Mouse (Mus musculus): ENCODE measurements around the gene Sympk.
"Not testable (repeated sequence)": the region's sequence is repeated elsewhere in the genome, so short reads cannot be mapped to it uniquely, and the experiment has no call there.

Sympk gene

GRCm38 (mm10) chr7:19052345-19053135, 28.4 kb downstream of the Sympk start:
- peak in 1 of 2 experiments; percentile 75 for DNase-seq (ENCODE audit: low spot score in 2 of 2)

GRCm38 (mm10) chr7:19053136-19053532, 29.0 kb downstream of the Sympk start:
- DNase-seq (ENCODE audit: low spot score in 2 of 2), result no peak

GRCm38 (mm10) chr7:19054047-19054776, 30.0 kb downstream of the Sympk start, which contains the start of gene Rsph6a:
Gene Rsph6a, plus strand, starts transcription at chr7:19054690.
- no peak for DNase-seq (ENCODE audit: low spot score in 2 of 2)

- DNase-seq (ENCODE audit: low spot score in 2 of 2), result no peak
These were observed 30.6 kb downstream of the Sympk start for GRCm38 (mm10) chr7:19054777-19055076.

GRCm38 (mm10) chr7:19055108-19055507, 30.9 kb downstream of the Sympk start:
- DNase-seq (ENCODE audit: low spot score in 2 of 2), result no peak

GRCm38 (mm10) chr7:19057405-19057804, 33.2 kb downstream of the Sympk start:
- no peak for DNase-seq (ENCODE audit: low spot score in 2 of 2)

- no peak for DNase-seq (ENCODE audit: low spot score in 2 of 2)
These were observed 41.7 kb downstream of the Sympk start for GRCm38 (mm10) chr7:19065896-19066295.

- DNase-seq (ENCODE audit: low spot score in 2 of 2), result no peak
These were observed 42.9 kb downstream of the Sympk start for GRCm38 (mm10) chr7:19067063-19067462.

- DNase-seq (ENCODE audit: low spot score in 2 of 2), result no peak
These were observed 43.8 kb downstream of the Sympk start for GRCm38 (mm10) chr7:19067935-19068334.

- DNase-seq (ENCODE audit: low spot score in 2 of 2), result peak in 1 of 2 experiments; percentile 83
These were observed 44.5 kb downstream of the Sympk start for GRCm38 (mm10) chr7:19068707-19069106.

GRCm38 (mm10) chr7:19069500-19069899, 45.3 kb downstream of the Sympk start:
- DNase-seq (ENCODE audit: low spot score in 2 of 2), result no peak

- DNase-seq (ENCODE audit: low spot score in 2 of 2), result not testable (repeated sequence)
These were observed 46.8 kb downstream of the Sympk start for GRCm38 (mm10) chr7:19071024-19071423.

GRCm38 (mm10) chr7:19073504-19073903, 49.3 kb downstream of the Sympk start:
- no peak for DNase-seq (ENCODE audit: low spot score in 2 of 2)

- DNase-seq (ENCODE audit: low spot score in 2 of 2), result no peak
These were observed 50.3 kb downstream of the Sympk start for GRCm38 (mm10) chr7:19074494-19074893.

GRCm38 (mm10) chr7:19075231-19075630, 51.1 kb downstream of the Sympk start:
- no peak for DNase-seq (ENCODE audit: low spot score in 2 of 2)

- DNase-seq (ENCODE audit: low spot score in 2 of 2), result peak; percentile 95 to 97
These were observed 51.8 kb downstream of the Sympk start, which contains the start of gene Dmwd for GRCm38 (mm10) chr7:19075723-19076585. Gene Dmwd, plus strand, starts transcription at chr7:19076227.

GRCm38 (mm10) chr7:19076586-19076991, 52.4 kb downstream of the Sympk start:
- DNase-seq (ENCODE audit: low spot score in 2 of 2), result no peak

GRCm38 (mm10) chr7:19077761-19078160, 53.6 kb downstream of the Sympk start:
- DNase-seq (ENCODE audit: low spot score in 2 of 2), result no peak

GRCm38 (mm10) chr7:19078732-19079131, 54.6 kb downstream of the Sympk start:
- no peak for DNase-seq (ENCODE audit: low spot score in 2 of 2)

GRCm38 (mm10) chr7:19080451-19080950, 56.3 kb downstream of the Sympk start:
- DNase-seq (ENCODE audit: low spot score in 2 of 2), result no peak

GRCm38 (mm10) chr7:19082171-19082570, 58.0 kb downstream of the Sympk start:
- DNase-seq (ENCODE audit: low spot score in 2 of 2), result no peak

- no peak for DNase-seq (ENCODE audit: low spot score in 2 of 2)
These were observed 58.9 kb downstream of the Sympk start for GRCm38 (mm10) chr7:19083096-19083495.

All from left cerebral cortex, adult 9 months (tissue).